Mouse (Mus musculus) induced T-regulatory cell, adult 2 months (primary cell): ENCODE data around the gene Ccdc84.

Experiments
- DNase-seq: peaks from one replicate; pipeline ENCODE4 v3.0.0-alpha.2; 2012; ENCODE audit warnings: low read depth

Gene Ccdc84

GRCm38 (mm10) chr9:44361190-44361917 lies 57.0 kb downstream of the Ccdc84 start, which contains the start of gene Vps11:
Vps11 (minus strand) TSS chr9:44361670.
- peak; percentile 99 for DNase-seq
